Mouse (Mus musculus): Measurements from ENCODE around the gene Peg12.

The Peg12 gene

DNA sequence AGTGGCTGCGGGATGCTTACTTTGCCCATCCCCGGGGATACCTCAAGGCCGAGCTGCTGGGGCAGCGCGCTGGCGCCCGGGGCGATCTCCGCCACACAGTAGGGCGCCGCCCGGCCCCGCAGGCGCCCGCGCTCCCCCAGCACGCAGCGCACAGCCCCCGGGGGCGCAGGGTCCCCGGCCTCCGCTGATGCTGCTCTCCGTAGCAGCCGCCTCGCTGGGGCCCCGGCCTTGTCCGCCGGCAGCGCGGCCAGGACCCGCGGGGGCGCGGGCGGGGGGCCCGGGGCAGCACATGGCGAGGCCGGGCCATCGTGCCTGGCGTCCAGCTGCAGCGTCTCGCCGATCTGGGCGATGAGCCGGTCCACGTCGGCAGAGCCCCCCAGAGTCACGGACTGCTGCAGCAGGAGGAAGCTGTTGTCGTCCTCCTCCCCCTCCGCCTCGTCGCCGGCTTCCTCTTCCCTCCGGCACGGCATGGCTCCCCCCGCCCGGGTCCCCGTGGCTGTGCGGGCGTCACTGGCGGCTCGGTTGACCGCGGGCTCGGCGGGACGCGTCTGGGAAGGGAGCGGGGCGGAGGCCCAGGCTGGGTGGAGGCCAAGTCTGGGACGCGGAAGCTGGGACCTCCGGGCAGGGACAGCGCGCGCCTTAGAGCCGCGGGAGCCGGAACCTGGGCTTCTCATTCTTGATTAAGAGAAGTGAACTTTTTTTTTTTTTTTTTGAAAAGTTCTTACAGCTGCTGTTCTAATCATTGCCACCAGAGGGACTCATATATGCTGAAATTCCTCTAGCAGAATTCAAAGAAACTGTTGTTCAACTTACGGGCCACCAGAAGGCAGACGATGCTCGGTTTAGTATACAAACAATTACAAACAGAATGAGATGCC, at the start of gene Peg12:
Gene Peg12, minus strand, starts transcription at position 633 of the 878 bp plus-strand sequence.
- DNase-seq, result peak; percentile 9

DNA sequence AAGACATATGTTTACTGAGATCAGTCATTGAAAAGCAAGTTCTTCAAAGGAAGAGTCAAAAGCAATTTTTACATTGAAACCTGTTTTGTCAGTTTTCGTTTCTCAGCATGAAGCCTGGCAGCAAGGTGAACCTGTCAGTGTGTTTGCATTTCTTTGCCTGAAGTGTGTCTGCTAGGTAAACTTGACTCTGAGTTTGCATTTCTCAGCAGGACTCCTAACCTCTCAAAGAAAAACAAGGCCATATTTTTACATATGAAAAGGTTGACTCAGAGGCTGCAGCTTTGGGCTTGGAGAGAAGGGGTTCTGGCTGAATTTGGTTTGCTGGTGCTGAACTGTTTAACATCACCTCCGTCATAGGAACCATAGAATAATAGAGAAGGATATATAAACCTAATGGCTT, 21.8 kb upstream of the Peg12 start:
- no peak for DNase-seq

- DNase-seq, result no peak
These were observed 1.1 kb downstream of the Peg12 start for GRCm38 (mm10) chr7:62463007-62463877.

DNA sequence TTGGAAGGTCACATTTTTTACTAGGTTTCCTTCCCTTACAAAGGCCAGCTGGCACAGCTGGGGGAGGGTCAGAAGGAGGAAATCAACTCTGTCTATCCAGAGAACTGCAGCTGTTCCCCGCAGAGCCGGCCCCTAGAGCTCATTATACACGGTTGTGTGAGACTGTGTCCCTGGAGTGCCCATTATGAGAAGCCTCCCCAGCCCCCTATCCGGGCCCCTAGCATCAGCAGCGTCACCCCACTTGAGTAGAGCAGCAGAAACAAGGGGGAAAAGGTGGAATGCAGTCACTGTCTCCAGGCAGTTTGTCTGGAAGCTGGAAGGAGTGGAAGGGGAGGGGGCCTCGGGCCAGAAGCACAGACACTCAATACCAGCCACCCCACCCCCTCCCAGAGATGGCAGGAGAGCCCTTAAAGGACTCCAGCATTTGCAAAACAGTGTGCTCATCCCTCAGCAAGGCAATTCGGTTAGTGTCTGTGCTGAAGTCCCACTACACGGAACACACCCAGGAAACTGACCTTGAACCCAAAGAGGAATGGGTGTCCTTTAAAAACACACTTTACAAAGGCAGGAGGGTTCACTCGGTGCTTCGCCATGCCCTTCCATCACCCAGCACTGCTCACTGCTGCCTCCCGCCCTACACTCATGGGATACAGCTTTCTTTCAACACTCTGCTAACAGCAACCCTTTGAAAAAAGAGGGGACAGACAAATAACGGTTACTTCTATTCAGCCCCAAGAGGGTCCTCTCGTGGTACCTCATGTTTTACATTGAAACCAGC, 1.9 kb downstream of the Peg12 start:
- DNase-seq, result no peak

DNA sequence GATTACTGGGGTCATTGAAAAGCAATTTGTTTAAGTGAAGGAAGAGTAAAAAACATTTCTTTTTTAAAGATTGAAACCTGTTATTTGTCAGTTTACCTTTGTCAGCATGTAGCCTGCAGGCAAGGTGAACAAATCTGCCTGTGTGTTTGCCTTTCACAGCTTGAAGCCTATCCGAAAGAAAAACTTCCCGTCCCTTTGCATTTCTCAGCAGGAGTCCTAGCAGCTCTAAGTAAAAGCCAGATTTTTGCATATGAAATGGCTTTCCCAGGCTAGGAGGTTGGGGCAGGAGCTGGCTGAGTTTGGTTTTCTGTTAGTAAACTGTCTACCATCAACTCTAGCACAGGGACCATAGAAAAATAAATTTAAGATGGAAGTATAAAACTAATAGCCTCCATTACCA, 12.0 kb downstream of the Peg12 start:
- DNase-seq, result no peak

DNA sequence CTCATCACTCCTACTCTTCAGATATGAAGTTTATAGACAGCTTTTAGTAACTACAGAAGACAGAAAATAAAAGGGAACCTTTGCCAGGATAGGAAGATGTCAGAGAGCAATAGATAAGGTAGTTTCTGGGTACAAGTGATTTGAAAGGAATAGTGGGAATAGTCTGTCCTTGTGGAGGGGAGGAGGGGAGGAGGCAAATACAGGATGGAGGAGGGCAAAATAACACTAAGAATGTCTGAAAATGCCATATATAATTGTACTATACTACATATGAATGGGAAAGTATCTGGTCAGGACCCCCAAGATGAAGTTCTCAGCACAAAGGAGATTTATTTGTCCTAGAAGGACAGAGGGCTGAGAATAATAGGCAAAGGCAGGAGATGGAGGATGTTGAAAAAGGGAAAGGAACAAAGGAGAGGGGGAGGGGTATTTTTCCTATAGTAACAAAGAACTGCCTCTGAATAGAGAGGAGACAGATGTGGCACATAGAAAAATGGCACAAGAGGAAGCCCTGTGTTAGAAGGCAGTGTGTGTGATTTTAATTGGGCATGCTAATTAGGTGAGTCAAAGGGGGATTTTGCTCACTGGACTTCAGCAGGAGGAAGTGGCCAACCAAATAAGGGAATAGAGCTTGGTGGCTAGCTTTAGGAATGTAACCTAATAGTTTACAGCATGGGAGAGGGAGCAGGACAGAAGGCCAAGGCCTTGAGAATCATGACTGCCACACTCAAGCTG, 18.7 kb downstream of the Peg12 start:
- no peak for DNase-seq

DNA sequence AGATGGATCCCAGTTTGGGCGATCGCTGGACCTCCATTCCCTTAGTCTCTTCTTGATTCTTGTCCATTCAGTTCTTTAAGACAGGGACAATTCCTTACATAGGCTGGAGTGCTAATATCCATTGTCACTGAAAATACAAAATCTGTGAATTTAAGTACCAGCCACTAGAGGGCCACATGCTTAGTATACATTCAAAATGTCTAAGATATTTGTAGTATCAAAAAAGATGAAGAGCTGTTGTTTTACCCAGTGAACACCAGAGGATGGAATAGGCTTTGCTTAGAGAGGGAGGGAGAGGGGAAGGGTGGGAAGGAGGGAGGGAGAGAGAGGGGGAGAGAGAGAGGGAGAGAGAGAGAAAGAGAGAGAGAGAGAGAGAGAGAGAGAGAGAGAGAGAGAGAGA, 27.9 kb downstream of the Peg12 start:
- no peak for DNase-seq

DNA sequence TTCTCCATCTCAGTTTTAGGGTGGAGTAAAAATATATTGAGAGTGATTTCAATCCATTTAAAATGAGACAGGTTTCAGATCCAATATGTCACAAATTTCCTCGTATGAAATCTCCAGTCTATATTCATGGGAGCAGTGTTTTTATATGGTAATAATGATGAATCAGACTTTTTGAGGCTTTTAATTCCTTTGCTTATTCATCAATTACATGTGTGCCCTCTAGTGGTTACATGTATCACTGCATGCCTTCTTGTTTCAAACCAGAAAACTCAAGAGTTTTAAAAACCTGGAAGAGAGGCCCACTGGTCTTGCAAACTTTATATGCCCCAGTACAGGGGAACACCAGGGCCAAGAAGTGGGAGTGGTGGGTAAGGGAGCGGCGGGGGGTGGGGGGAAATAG, 31.1 kb downstream of the Peg12 start:
- no peak for DNase-seq

DNA sequence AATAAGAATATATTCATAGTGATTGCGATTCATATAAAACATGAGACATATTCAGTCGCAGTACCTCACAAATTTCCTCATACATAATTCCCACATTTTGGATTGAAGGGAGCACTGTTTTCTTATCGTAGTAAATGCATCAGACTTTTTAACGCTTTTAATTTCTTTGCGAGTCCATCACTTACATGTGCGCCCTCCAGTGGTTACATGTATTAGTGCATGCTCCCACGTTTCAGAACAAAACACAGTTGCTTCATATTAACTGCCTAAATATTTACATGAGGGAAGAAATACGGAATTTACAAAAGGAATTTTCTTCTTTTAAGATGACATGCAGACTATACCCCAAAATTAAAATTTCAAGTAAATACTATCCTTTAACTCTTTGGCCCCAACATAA, 36.0 kb downstream of the Peg12 start:
- no peak for DNase-seq

DNA sequence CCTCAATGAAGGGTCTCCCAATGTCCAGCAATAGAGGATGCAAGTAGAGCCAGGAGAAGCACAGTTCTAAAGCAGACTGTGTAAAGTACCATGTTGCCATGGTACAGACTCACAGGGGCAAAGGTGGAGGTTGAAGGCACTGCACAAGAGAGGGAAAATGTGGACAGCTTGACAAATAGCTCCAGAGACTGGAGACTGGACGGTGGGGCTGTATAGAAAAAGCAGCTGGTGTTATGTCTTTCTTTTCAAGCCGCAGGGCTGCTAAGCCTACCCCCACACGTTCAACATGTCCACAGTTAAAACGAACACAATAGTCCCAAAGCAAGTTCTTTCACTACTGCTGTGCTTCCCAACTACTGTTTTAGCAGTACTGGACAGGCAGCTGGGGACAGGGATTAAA, 41.1 kb downstream of the Peg12 start:
- no peak for DNase-seq

- no peak for DNase-seq
These were observed 43.7 kb downstream of the Peg12 start for GRCm38 (mm10) chr7:62420566-62420965.

DNA sequence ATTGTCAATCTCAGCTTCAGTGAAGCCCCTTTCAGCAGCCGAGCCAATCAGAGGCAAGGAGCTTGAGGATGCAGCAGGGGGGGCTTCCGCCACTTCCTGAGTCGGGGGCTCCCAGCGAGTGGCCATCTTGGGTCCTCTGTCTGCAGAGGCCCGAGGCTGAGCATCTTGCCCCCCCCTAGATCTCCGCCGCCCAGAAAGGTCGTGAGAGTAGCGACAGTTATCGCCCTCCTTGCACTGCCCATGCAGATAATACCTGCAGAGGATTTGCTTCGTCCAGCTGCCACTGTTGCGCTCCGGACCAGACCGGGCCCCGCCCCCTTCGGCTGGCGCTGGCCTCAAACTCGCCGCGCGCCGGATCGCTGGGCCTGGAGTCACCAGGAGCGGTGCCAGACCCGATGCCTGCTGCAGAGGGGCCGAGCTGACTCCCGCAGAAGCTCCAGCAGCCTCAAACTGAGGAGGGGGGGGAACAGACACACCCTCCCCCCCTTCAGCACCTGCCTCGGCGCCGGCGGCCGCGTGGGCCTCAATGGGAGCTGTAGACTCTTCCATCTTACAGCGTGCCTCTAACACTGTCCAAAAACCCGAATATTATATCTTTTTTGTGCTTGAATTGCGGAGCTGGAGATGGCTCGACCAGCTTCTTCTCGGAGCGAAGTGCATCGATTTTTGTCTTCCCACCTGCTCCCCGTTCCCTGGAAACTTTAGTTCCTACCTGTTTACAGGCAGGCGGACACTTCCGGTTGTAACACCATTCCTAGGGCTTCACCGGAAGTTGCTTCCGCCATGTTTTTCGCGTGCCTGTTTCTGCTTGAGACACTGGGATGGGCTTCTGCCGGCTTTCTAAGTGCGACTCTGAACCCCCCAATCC, 44.6 kb downstream of the Peg12 start, which contains the start of gene Mkrn3:
Gene Mkrn3, minus strand, starts transcription at position 647 of the 868 bp plus-strand sequence.
- DNase-seq, result peak; percentile 10

DNA sequence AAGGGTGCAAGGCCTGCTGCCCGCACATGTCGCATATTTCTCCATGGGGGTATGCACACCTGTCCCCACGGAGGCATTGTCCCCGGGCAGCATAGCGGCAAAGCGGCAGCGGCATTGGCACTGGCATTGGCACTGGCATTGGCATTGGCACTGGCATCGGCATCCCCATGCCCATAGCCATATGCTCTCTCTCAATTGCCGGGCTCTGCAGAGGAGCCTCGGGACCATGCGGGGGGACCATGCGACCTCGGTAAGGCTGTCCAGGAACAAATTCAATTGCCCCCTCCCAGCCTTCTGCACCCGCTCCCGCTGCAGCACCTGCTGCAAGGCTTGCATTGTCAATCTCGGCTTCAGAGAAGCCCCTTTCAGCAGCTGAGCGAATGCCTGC, 45.2 kb downstream of the Peg12 start:
- DNase-seq, result no peak

DNA sequence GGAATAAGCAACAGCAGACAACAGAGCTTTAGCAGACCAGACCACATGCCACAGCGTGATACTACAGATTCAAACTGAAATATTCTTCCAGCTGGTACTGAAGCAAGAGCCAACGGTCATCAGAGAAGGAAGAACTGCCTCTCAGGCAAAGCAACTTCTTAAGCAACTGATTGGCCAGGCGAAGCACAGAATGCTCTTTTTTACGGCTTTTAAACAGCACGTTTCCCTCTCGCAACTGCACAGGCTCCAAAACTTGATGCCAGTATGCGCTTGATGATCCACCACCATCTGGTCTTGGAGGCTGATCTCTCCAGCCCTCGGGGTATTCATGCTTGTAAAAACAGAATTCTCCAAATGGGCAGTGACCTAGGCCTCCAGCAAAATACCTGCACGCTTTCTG, 46.0 kb downstream of the Peg12 start:
- no peak for DNase-seq

DNA sequence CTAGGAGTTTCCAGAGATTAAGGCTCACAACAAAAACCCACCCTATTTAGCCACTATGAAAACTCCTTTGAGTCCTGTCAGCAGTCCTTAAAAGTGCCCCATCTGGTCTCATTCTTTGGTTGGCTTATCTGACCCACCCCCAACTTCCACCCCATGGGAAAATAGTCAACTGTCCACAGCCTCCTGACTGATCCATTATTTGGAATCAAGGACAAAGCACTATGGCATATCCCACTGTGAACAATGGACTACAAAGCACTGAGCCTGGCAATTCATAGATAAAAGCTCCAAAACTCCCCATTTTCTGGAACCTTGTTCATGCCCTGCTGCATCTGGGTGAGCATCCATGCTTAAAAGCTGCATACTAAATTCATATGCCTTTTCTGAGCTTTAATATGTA, 48.1 kb downstream of the Peg12 start:
- no peak for DNase-seq

- no peak for DNase-seq
These were observed 49.1 kb downstream of the Peg12 start for GRCm38 (mm10) chr7:62415222-62415621.
